Mouse (Mus musculus) MEL (cell line): ENCODE measurements at regions not wholly inside any gene's neighbourhood (a gene's known extent, or its start where the extent isn't known, plus 50 kb on each side); places are given as distances from the start of the nearest gene placed in this dataset.

Source experiments
- CTCF ChIP-seq, 3 experiments: IDR thresholded peaks in 2 of 3; conservative IDR thresholded peaks in 1 of 3; 2 replicates each; pipeline ENCODE4 v1.5.1; 2011 to 2012; ENCODE audit warnings: low read length in 3 of 3, low read depth in 2 of 3, mild to moderate bottlenecking in 2 of 3, improper control_type of control experiment in 1 of 3, inconsistent platforms in 1 of 3, mixed read lengths in 1 of 3, moderate library complexity in 1 of 3; ENCODE audit not compliant: control insufficient read depth in 1 of 3, insufficient read depth in 1 of 3, poor library complexity in 1 of 3, severe bottlenecking in 1 of 3
- E2F4 ChIP-seq: IDR thresholded peaks from 2 replicates; pipeline ENCODE4 v1.6.1; 2011; ENCODE audit warnings: low read depth, low read length, improper control_type of control experiment, borderline replicate concordance
- EP300 ChIP-seq, 2 experiments: IDR thresholded peaks; 2 replicates each; pipeline ENCODE4 v1.6.1; 2011; ENCODE audit warnings: improper control_type of control experiment in 2 of 2, low read length in 2 of 2, low read depth in 1 of 2, mild to moderate bottlenecking in 1 of 2
- ETS1 ChIP-seq: IDR thresholded peaks from 2 replicates; pipeline ENCODE4 v1.6.1; 2012; ENCODE audit warnings: low read depth, mild to moderate bottlenecking, inconsistent platforms, low read length, improper control_type of control experiment, moderate library complexity
- GATA1 ChIP-seq: IDR thresholded peaks from 2 replicates; pipeline ENCODE4 v1.6.1; 2011; ENCODE audit warnings: low read depth, low read length, improper control_type of control experiment
- JUND ChIP-seq: IDR thresholded peaks from 2 replicates; pipeline ENCODE4 v1.6.1; 2011; ENCODE audit warnings: low read depth, mild to moderate bottlenecking, improper control_type of control experiment, low read length
- MAX ChIP-seq: IDR thresholded peaks from 2 replicates; pipeline ENCODE4 v1.6.1; 2011; ENCODE audit warnings: low read length, improper control_type of control experiment
- MAZ ChIP-seq: IDR thresholded peaks from 2 replicates; pipeline ENCODE4 v1.6.1; 2012; ENCODE audit warnings: low read depth, mild to moderate bottlenecking, inconsistent platforms, low read length, improper control_type of control experiment
- POLR2A ChIP-seq, 2 experiments: IDR thresholded peaks; 2 replicates each; pipeline ENCODE4 v1.6.1; 2011 to 2012; ENCODE audit warnings: low read length in 2 of 2, mild to moderate bottlenecking in 2 of 2, control low read depth in 1 of 2, improper control_type of control experiment in 1 of 2, low read depth in 1 of 2, moderate library complexity in 1 of 2; ENCODE audit not compliant: control insufficient read depth in 1 of 2, insufficient read depth in 1 of 2, poor library complexity in 1 of 2
- RAD21 ChIP-seq: IDR thresholded peaks from 2 replicates; pipeline ENCODE4 v1.6.1; 2011; ENCODE audit warnings: mild to moderate bottlenecking, low read depth, low read length, improper control_type of control experiment
- SIN3A ChIP-seq: IDR thresholded peaks from 2 replicates; pipeline ENCODE4 v1.6.1; 2012; ENCODE audit warnings: low read length, improper control_type of control experiment, inconsistent platforms
- TAL1 ChIP-seq: IDR thresholded peaks from 2 replicates; pipeline ENCODE4 v1.6.1; 2012; ENCODE audit warnings: mild to moderate bottlenecking, inconsistent platforms, low read length, moderate library complexity, mixed read lengths
- TCF12 ChIP-seq: IDR thresholded peaks from 2 replicates; pipeline ENCODE4 v1.6.1; 2014; ENCODE audit warnings: low read depth, mild to moderate bottlenecking, inconsistent platforms, low read length, improper control_type of control experiment, moderate library complexity
- USF1 ChIP-seq: IDR thresholded peaks from 2 replicates; pipeline ENCODE4 v1.6.1; 2014; ENCODE audit warnings: low read depth, mild to moderate bottlenecking, inconsistent platforms, low read length, improper control_type of control experiment, moderate library complexity

- TF ChIP-seq RAD21 (no peak), GATA1 (no peak), JUND (no peak), MAX (no peak), SIN3A (no peak), ETS1 (no peak), USF1 (no peak), CTCF (IDR thresholded peaks at IDR 0.05 in 2 of 3, conservative IDR thresholded peaks at IDR 0.05 in 1 of 3; ENCODE audit: control insufficient read depth in 1 of 3, insufficient read depth in 1 of 3, low read depth in 2 of 3, low read length in 3 of 3, poor library complexity in 1 of 3, severe bottlenecking in 1 of 3) (no peak), TCF12 (no peak), POLR2A (IDR thresholded peaks at IDR 0.05; ENCODE audit: control insufficient read depth in 1 of 2, insufficient read depth in 1 of 2, low read depth in 1 of 2, low read length in 2 of 2, poor library complexity in 1 of 2) (no peak), EP300 (IDR thresholded peaks at IDR 0.05; ENCODE audit: low read depth in 1 of 2, low read length in 2 of 2) (no peak), TAL1 (no peak), MAZ (no peak), E2F4 (no peak)
Observed at GRCm38 (mm10) chr1:121795024-121795786, 227.4 kb upstream of the Ddx18 start.
